Mouse (Mus musculus) frontal cortex, postnatal 14 days (tissue): ENCODE data around the gene Hoxa10.

ENCODE experiments used
- DNase-seq, 2 experiments: peaks; one replicate each; pipeline ENCODE4 v3.0.0; 2022; ENCODE audit warnings: low spot score in 2 of 2

Hoxa10 gene

GRCm38 (mm10) chr6:52217895-52218642 lies 22.6 kb downstream of the Hoxa10 start:
- no peak for DNase-seq

DNA sequence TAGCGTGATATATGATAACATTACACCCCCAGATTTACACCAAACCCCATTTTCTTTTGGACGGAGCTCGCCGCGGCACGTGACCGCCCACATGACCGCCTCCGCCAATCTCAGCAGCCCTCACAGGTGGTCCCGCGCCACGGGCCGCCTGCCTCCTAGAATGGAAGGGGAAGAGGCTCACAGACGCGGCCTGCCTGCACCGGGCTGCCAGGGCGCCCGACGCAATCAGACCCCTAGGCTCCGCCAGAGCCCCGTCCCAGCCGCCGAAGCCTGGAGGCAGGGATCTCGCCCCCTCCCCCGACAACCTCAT lies 23.2 kb downstream of the Hoxa10 start:
- DNase-seq = no peak

GRCm38 (mm10) chr6:52216691-52217458 lies 23.8 kb downstream of the Hoxa10 start:
- DNase-seq = no peak

- no peak for DNase-seq
Measured at GRCm38 (mm10) chr6:52215771-52216535, 24.7 kb downstream of the Hoxa10 start.

DNA sequence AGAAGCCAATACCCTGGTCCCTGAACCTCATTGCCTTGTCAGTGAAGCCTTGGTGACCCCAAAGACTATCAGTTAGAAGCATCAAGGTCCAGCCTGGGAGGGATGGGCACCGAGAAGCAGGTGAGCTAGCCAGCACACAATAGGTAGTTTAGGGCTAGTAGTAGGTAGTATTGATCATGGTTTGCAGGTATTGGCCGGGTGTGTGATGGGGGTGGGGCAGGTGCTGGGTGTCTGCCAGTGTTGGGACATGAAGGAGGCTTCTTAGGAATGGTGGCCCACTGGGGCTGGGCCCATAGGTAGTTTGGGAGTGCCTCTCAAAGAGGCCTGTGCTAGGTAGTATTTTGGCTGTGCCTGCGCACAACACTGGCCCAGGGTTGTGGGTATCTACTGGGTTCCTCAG lies 25.6 kb downstream of the Hoxa10 start:
- no peak for DNase-seq

DNA sequence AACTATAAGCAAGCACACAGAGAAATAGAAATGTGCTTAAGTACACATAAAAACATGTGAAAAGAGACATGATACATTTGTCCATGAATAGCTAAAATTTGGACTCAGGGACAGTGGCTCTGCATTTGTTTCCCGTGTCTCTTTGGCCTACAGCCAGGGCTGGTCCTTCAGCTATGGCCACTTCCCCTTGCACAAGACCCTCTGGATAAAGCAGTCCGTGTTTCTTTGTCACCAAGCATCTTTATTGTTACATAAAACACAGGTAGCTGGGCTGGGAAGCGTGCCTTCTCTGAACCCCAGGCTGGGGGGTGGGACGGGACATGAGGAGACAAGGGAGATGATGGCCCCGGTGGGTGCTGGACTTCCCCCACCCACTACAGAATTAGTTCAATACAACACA lies 26.4 kb downstream of the Hoxa10 start:
- no peak for DNase-seq

GRCm38 (mm10) chr6:52213119-52213986 lies 27.3 kb downstream of the Hoxa10 start, which contains the start of the genes Hoxa3 and Gm28308:
TSS of gene Hoxa3 (minus strand) at chr6:52213336.
TSS of gene Gm28308 (minus strand) at chr6:52213339.
- DNase-seq = no peak

- no peak for DNase-seq
Measured at GRCm38 (mm10) chr6:52212556-52213118, 28.0 kb downstream of the Hoxa10 start.

GRCm38 (mm10) chr6:52211961-52212360 lies 28.7 kb downstream of the Hoxa10 start:
- DNase-seq = no peak

DNA sequence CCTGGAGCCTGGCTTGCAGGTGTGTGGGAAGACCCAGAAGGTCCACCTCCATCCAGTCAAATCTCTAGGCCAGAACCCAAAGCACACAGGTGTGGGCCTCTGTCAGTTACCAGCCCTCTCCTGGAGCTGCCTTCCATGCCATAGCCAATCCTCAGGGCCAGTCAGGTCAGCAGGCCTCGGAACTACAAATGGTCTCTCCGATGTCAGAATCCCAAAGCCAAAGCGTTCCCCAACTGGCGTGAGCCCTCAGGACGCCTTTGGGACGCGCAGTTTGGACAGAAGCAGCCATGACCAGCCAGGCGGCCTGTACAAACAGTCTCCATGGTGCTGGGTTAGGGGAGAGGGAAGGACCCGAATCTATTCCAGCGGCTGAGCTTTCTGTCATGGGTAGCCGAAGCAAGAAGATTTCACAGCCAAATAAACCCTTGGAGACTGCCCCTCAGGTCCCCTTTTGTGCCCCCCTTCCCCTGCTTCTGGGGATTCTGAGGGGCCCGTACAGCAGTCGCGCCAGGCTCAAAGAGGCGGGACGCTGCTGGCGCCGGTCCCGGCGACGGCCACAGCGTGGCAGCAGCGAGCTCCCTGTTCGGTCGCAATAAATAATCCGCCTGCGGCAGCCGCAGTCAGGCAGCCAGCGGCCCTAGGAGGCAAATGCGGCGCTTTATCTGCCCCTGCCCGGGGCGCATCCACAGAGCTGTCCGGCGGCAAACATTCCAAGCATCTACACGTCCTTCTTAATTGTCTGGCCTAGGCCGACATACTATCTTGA lies 29.3 kb downstream of the Hoxa10 start:
- DNase-seq = no peak

GRCm38 (mm10) chr6:52209685-52210046 lies 31.0 kb downstream of the Hoxa10 start:
- DNase-seq = no peak

DNA sequence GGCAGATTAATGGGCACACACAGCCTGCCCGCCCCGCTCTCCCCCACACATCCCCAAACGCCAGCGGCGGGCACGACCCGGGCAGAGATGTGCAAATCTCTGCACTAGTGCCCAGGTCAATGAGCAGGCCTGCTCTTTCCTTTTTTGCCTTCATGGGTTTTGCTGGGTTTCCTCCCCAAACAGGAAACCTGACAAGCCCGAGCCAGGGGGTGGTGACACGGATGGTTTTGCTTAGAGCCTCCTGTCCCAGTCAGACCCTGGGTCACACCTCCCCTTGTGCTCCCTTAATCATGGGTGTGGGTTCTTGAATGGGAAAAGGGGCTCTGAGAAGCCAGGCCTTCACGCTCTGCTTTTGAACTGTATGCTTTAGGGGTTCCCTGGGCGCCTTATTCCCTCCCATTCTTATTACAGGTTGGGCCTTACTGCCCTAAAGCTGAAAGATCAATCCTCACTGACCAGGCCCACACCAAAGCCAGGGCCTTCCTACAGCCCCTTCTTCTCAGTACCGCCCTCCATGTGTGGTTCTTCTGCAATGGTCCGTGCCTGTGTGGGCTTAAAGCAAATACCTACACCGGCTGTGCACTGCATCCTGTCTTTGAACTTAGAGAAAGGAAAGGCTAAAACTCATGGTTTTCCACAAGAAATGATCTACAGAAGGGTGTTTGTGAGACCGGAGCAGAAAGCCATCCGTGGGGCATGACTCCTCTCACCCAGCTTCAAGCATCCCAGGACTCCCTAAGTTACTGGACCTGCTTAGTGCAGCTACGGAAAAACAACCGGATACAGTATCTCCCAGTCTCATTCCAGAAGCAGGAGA lies 31.6 kb downstream of the Hoxa10 start:
- DNase-seq = no peak

DNA sequence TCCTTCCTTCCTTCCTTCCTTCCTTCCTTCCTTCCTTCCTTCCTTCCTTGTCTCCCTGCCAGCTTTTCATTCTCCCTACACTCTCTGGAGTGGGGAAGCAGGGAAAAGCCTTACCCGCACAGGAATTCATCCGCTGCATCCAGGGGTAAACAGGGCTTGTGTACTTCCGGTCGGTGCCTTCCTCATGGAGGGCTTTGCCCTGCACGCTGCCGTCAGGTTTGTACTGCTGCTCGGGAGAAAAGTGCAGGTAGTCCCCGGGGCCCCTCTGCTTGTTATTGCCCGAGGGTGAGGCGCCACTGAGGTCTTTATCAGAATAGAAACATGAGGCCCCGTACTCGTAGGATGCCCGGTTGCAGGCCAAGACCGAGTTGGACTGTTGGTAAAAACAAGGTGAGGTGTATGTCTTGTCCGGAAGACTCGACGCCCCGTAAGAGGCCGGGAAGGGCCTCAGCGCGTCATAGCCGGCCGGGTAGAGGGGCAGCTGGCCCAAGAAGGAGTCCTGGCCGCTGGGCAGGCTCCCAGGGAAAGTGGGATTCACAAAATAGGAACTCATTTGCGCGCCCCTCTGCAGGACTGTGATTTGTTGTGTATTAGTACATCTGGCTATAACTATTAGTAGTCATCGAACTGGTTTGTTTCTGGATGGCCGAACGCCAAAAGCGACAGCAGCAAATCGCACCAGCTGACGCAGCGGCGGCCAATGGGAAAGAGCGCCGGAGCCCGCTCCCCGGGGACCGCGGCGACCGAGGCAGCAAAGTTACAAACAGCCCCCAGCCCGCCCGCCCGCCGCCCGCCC lies 32.4 kb downstream of the Hoxa10 start, which contains the start of gene Hoxa6:
Hoxa6 (minus strand) TSS at position 651 of the 796 bp plus-strand sequence.
- DNase-seq = no peak

GRCm38 (mm10) chr6:52207684-52207976 lies 33.0 kb downstream of the Hoxa10 start:
- no peak for DNase-seq

- DNase-seq = no peak
Measured at GRCm38 (mm10) chr6:52206882-52207683, 33.6 kb downstream of the Hoxa10 start.

GRCm38 (mm10) chr6:52205638-52206621 lies 34.7 kb downstream of the Hoxa10 start:
- DNase-seq = no peak

GRCm38 (mm10) chr6:52205221-52205620 lies 35.4 kb downstream of the Hoxa10 start:
- DNase-seq = no peak
